Mouse (Mus musculus): ENCODE results near the gene Hcar1. TPM values are rescaled to one million over a fixed set of nuclear protein-coding genes. Genes with fewer than 3 reads are reported as not detected.

Hcar1 gene
- polyA plus RNA-seq, 1 experiment from 2014 or later: not detected

- WGBS: 91% methylated on average over 11 of the region's 11 CpGs
- H3K27ac ChIP-seq: no peak overlapping the region
- no peaks in the 10 kb centered on the region for H3K4me1 ChIP-seq
Measured at GRCm38 (mm10) chr5:123858798-123859197, 21.0 kb downstream of the Hcar1 start.

GRCm38 (mm10) chr5:123854511-123854910 is 25.3 kb downstream of the Hcar1 start:
- ATAC-seq (ENCODE audit: low FRiP score, low read depth): no peak
- H3K27me3 ChIP-seq (replicated peaks): no peaks in the 10 kb centered on the region
- H3K27ac ChIP-seq: no peak overlapping the region
- no peak overlapping the region for H3K4me3 ChIP-seq
- H3K9ac ChIP-seq: no peak overlapping the region
- whole genome bisulfite sequencing: 92% methylated on average over 9 of the region's 9 CpGs
- no peaks in the 10 kb centered on the region for H3K9me3 ChIP-seq
- H3K36me3 ChIP-seq: no peaks in the 10 kb centered on the region
- H3K4me1 ChIP-seq: no peaks in the 10 kb centered on the region
- no peak overlapping the region for H3K4me2 ChIP-seq (replicated peaks)

More at GRCm38 (mm10) chr5:123858798-123859197, 21.0 kb downstream of the Hcar1 start:
- H3K36me3 ChIP-seq: no peaks in the 10 kb centered on the region
- H3K9ac ChIP-seq: no peak overlapping the region
- no peak overlapping the region for H3K4me3 ChIP-seq
- H3K4me2 ChIP-seq (replicated peaks): no peak overlapping the region
- H3K27me3 ChIP-seq (replicated peaks): no peaks in the 10 kb centered on the region
- no peak for ATAC-seq (ENCODE audit: low FRiP score, low read depth)
- no peaks in the 10 kb centered on the region for H3K9me3 ChIP-seq

DNA sequence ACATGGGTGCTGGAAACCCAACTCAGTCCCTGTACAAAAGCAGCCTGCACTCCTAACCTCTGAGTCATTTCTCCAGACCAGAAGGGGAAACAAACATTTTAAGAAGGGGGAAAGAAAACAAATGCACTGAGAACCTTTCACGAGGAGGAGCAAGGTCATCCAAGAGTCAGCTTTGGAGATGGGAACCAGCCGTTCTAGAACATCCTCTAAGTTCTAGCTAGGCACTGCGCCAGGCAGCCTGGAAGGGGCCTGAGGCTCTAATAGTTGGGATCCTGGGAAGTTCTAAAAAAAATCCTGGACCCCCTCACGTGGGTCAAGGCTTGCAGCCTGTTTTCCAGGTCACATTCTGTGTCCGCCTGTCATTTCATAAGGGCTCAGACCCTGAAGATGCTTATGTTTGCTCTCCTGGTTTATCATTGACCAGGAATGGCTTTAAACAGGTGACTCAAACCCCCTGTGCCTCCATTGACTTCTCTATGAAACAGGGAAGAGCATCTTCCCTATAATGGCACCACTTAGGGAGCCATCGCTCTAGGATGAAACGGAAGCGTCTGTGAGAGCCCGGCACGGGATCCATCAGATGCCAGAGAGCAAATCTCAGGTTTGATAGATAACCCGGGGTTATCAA is 25.8 kb downstream of the Hcar1 start:
- H3K4me1 ChIP-seq: no peaks in the 10 kb centered on the region
- H3K27ac ChIP-seq: no peak overlapping the region
- H3K9ac ChIP-seq: no peak overlapping the region
- no peaks in the 10 kb centered on the region for H3K27me3 ChIP-seq (replicated peaks)
- no peak for ATAC-seq (ENCODE audit: low FRiP score, low read depth)
- no peak overlapping the region for H3K4me2 ChIP-seq (replicated peaks)
- 90% methylated on average over 11 of the region's 11 CpGs for WGBS
- no peak overlapping the region for H3K4me3 ChIP-seq
- no peaks in the 10 kb centered on the region for H3K36me3 ChIP-seq
- H3K9me3 ChIP-seq: no peaks in the 10 kb centered on the region

DNA sequence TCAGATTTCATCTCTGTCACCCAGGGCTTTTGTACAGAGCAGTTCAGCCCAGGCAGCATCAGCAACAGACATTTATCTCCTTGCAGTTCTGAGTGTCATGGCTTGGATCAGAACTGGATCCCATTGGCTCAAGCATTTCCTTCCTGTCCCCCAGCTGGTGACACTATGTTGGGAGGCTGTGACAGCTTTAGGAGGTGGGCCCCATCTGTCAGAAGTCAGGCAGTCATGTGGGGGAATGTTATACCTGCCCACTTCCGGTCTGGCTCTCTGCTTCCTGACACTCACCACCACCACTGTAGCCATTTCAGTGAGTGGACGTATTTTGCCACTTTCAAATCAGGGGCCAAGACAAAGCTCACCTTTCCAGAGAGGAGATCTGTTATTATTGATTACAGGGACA is 28.4 kb downstream of the Hcar1 start:
- no peak overlapping the region for H3K27ac ChIP-seq
- WGBS: 70% methylated on average over 2 of the region's 2 CpGs
- H3K9me3 ChIP-seq: no peaks in the 10 kb centered on the region
- no peaks in the 10 kb centered on the region for H3K36me3 ChIP-seq
- H3K4me2 ChIP-seq (replicated peaks): no peak overlapping the region
- no peaks in the 10 kb centered on the region for H3K4me1 ChIP-seq
- no peak overlapping the region for H3K9ac ChIP-seq
- no peak for ATAC-seq (ENCODE audit: low FRiP score, low read depth)
- H3K27me3 ChIP-seq (replicated peaks): no peaks in the 10 kb centered on the region
- no peak overlapping the region for H3K4me3 ChIP-seq

DNA sequence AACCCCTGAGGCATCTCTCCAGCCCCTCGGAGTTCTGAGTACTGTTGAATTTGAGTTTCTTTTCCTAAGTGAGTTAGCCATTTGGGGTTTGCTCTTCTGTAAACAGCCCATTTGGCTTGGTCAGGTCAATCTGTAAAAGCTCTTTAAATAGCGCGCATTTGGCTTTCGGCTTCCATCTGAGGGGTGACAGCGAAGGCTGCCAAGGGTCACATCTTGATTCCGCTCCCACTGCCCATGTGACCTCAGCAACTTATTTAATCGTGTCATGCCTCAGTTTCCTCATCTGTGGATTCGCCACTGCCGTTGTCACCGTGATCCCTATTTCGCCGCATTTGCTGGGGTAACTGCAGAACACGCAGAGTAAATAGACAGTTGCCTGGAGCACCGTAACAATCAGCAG is 35.5 kb downstream of the Hcar1 start:
- WGBS: 93% methylated on average over 14 of the region's 14 CpGs
- H3K9me3 ChIP-seq: no peaks in the 10 kb centered on the region
- ATAC-seq (ENCODE audit: low FRiP score, low read depth): no peak
- no peak overlapping the region for H3K27ac ChIP-seq
- H3K4me2 ChIP-seq (replicated peaks): no peak overlapping the region
- no peak overlapping the region for H3K9ac ChIP-seq
- H3K4me3 ChIP-seq: no peak overlapping the region
- H3K27me3 ChIP-seq (replicated peaks): no peaks in the 10 kb centered on the region
- no peaks in the 10 kb centered on the region for H3K4me1 ChIP-seq
- H3K36me3 ChIP-seq: no peaks in the 10 kb centered on the region

DNA sequence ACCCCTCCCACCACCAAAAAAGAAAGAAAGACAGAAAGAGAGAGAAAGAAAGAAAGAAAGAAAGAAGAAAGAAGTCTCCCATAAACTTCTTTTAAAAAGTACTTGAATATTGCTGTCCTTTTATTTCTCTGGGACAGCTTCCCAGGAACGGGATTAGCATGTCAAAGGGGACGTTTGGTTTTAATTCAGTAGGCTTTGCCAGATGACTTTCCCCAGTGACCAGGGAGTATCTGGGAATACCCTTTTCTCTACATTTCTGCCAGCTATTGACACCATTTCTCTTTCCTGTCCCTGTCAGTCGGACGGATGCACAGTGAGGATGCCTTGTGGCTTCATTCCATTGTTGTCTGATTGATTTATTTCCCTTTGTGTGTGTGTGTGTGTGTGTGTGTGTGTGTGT is 36.0 kb downstream of the Hcar1 start:
- ATAC-seq (ENCODE audit: low FRiP score, low read depth): no peak
- H3K27me3 ChIP-seq (replicated peaks): no peaks in the 10 kb centered on the region
- WGBS: 40% methylated on average over 4 of the region's 4 CpGs

GRCm38 (mm10) chr5:123842935-123843282 is 36.9 kb downstream of the Hcar1 start:
- H3K36me3 ChIP-seq: no peaks in the 10 kb centered on the region
- H3K27ac ChIP-seq: no peak overlapping the region
- H3K9ac ChIP-seq: no peak overlapping the region
- 77% methylated on average over 3 of the region's 3 CpGs for WGBS
- no peaks in the 10 kb centered on the region for H3K27me3 ChIP-seq (replicated peaks)
- H3K4me2 ChIP-seq (replicated peaks): no peak overlapping the region
- no peak for ATAC-seq (ENCODE audit: low FRiP score, low read depth)
- no peaks in the 10 kb centered on the region for H3K4me1 ChIP-seq
- H3K9me3 ChIP-seq: no peaks in the 10 kb centered on the region
- H3K4me3 ChIP-seq: no peak overlapping the region

More for the DNA sequence above, 36.0 kb downstream of the Hcar1 start:
- H3K4me2 ChIP-seq (replicated peaks): no peak overlapping the region
- H3K9me3 ChIP-seq: no peaks in the 10 kb centered on the region
- H3K4me3 ChIP-seq: no peak overlapping the region
- no peak overlapping the region for H3K27ac ChIP-seq
- no peak overlapping the region for H3K9ac ChIP-seq
- H3K4me1 ChIP-seq: no peaks in the 10 kb centered on the region
- H3K36me3 ChIP-seq: no peaks in the 10 kb centered on the region

DNA sequence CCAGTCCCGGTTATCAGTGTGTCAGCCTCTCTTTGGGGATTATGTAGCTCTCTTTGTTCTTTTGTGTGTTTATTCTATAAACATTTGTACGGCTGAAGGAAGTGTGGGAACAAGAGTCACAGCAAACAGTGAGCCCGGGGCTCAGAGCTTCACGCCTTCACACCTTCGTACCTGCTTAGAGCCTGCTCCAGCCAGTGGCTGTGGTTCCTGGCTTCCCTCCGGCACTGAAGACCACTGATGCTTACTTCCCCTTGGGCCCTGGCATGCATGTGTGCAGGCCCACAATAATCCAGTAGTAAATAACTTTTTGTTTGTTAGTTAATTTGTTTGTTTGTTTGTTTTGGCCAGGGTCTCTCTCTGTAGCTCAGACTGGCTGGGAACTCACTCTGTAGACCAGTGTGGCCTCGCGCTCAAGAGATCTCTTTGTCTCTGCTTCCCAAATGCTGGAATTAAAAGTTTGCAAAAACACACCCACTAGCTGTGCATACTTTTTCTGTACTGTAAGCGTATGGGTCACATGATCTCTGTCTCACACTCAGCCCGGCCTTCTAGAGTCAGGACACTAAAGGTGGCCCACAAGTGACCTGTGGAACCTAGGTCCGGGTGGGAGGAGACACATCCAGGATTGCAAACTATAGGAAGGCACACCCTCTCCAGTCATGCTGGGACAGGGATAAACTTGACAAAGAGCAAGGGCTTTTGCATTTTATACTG is 37.4 kb downstream of the Hcar1 start:
- Histone ChIP-seq H3K27me3 (replicated peaks) (no peaks in the 10 kb centered on the region), H3K4me1 (no peaks in the 10 kb centered on the region), H3K36me3 (no peaks in the 10 kb centered on the region), H3K9ac (no peak overlapping the region), H3K9me3 (no peaks in the 10 kb centered on the region), H3K4me3 (no peak overlapping the region), H3K4me2 (replicated peaks) (no peak overlapping the region), H3K27ac (no peak overlapping the region)
- WGBS: 78% methylated on average over 11 of the region's 11 CpGs
- no peak for ATAC-seq (ENCODE audit: low FRiP score, low read depth)

- Histone ChIP-seq H3K4me3 (no peak overlapping the region), H3K27ac (no peak overlapping the region), H3K27me3 (replicated peaks) (no peaks in the 10 kb centered on the region), H3K36me3 (no peaks in the 10 kb centered on the region), H3K9ac (no peak overlapping the region), H3K4me2 (replicated peaks) (no peak overlapping the region), H3K4me1 (no peaks in the 10 kb centered on the region), H3K9me3 (no peaks in the 10 kb centered on the region)
- 50% methylated on average over 4 of the region's 4 CpGs for WGBS
- ATAC-seq (ENCODE audit: low FRiP score, low read depth): no peak
Measured at GRCm38 (mm10) chr5:123837371-123837770, 42.4 kb downstream of the Hcar1 start.

- Histone ChIP-seq H3K27ac (no peak overlapping the region), H3K4me3 (no peak overlapping the region)
Measured at GRCm38 (mm10) chr5:123834836-123835235, 45.0 kb downstream of the Hcar1 start.

GRCm38 (mm10) chr5:123832309-123832708 is 47.5 kb downstream of the Hcar1 start:
- H3K9me3 ChIP-seq: no peaks in the 10 kb centered on the region
- H3K4me1 ChIP-seq: no peaks in the 10 kb centered on the region
- no peak overlapping the region for H3K27ac ChIP-seq
- H3K36me3 ChIP-seq: no peaks in the 10 kb centered on the region
- no peak for ATAC-seq (ENCODE audit: low FRiP score, low read depth)
- 91% methylated on average over 7 of the region's 7 CpGs for WGBS
- H3K4me3 ChIP-seq: no peak overlapping the region
- H3K27me3 ChIP-seq (replicated peaks): no peaks in the 10 kb centered on the region
- H3K9ac ChIP-seq: no peak overlapping the region
- H3K4me2 ChIP-seq (replicated peaks): no peak overlapping the region

More at GRCm38 (mm10) chr5:123834836-123835235, 45.0 kb downstream of the Hcar1 start:
- H3K27me3 ChIP-seq (replicated peaks): no peaks in the 10 kb centered on the region
- no peak overlapping the region for H3K9ac ChIP-seq
- 79% methylated on average over 3 of the region's 3 CpGs for WGBS
- no peak overlapping the region for H3K4me2 ChIP-seq (replicated peaks)
- H3K36me3 ChIP-seq: no peaks in the 10 kb centered on the region
- H3K4me1 ChIP-seq: no peaks in the 10 kb centered on the region
- no peak for ATAC-seq (ENCODE audit: low FRiP score, low read depth)
- H3K9me3 ChIP-seq: no peaks in the 10 kb centered on the region

- ATAC-seq (ENCODE audit: low FRiP score, low read depth): no peak
Measured at GRCm38 (mm10) chr5:123827659-123828091, 52.1 kb downstream of the Hcar1 start.

More at GRCm38 (mm10) chr5:123827659-123828091, 52.1 kb downstream of the Hcar1 start:
- WGBS: 79% methylated on average over 6 of the region's 6 CpGs
- Histone ChIP-seq H3K27ac (no peak overlapping the region), H3K9ac (no peak overlapping the region), H3K27me3 (replicated peaks) (no peaks in the 10 kb centered on the region), H3K4me3 (no peak overlapping the region), H3K4me2 (replicated peaks) (no peak overlapping the region), H3K36me3 (peaks cover 4% of the 10 kb centered on the region; the same call in 1 of the 2 replicates), H3K9me3 (no peaks in the 10 kb centered on the region), H3K4me1 (no peaks in the 10 kb centered on the region)
